Mouse (Mus musculus) stomach, postnatal 0 days (tissue): ENCODE measurements around the gene Olfr1134. TPM values are rescaled to one million over a fixed set of nuclear protein-coding genes. Genes with fewer than 3 reads are reported as not detected.

Source experiments
- ATAC-seq: fragments of 200-750 bp; cut with Nextera tagmentation; 2 replicates; pipeline ENCODE4 v1.8.0; 2017; ENCODE audit not compliant: low FRiP score, low TSS enrichment
- DNase-seq: peaks from one replicate; pipeline ENCODE4 v3.0.0-alpha.2; 2016; ENCODE audit warnings: low spot score
- H3K27ac ChIP-seq: fragments of 300-500 bp; sonication (generic); replicated peaks from 2 replicates; pipeline ENCODE4 v1.5.1; 2014; ENCODE audit warnings: mild to moderate bottlenecking, control low read depth
- H3K27me3 ChIP-seq: fragments of 300-500 bp; sonication (generic); 2 replicates; pipeline ENCODE4 v1.6.1; 2014; ENCODE audit warnings: low read length; ENCODE audit not compliant: control insufficient read depth, insufficient read depth
- H3K36me3 ChIP-seq: fragments of 300-500 bp; sonication (generic); 2 replicates; pipeline ENCODE4 v1.6.1; 2014; ENCODE audit warnings: low read length, mixed read lengths; ENCODE audit not compliant: control insufficient read depth, insufficient read depth
- H3K4me1 ChIP-seq: fragments of 300-500 bp; sonication (generic); replicated peaks from 2 replicates; pipeline ENCODE4 v1.6.1; 2014; ENCODE audit warnings: antibody characterized with exemption; ENCODE audit not compliant: control insufficient read depth, insufficient read depth
- H3K4me2 ChIP-seq: fragments of 300-500 bp; sonication (generic); replicated peaks from 2 replicates; pipeline ENCODE4 v1.6.1; 2014; ENCODE audit warnings: low read depth, mild to moderate bottlenecking, control low read depth, moderate library complexity
- H3K4me3 ChIP-seq: fragments of 300-500 bp; sonication (generic); 2 replicates; pipeline ENCODE4 v1.5.1; 2014; ENCODE audit warnings: low read depth, low read length, control low read depth
- H3K9ac ChIP-seq: fragments of 300-500 bp; sonication (generic); 2 replicates; pipeline ENCODE4 v1.6.1; 2014; ENCODE audit warnings: mild to moderate bottlenecking, low read length, control low read depth, mixed read lengths
- H3K9me3 ChIP-seq: fragments of 300-500 bp; sonication (generic); 2 replicates; pipeline ENCODE4 v1.6.1; 2016; ENCODE audit warnings: low read length; ENCODE audit not compliant: control insufficient read depth
- CTCF ChIP-seq: IDR thresholded peaks from 2 replicates; pipeline ENCODE4 v1.5.1; 2016; ENCODE audit warnings: antibody characterized with exemption, low read depth, mild to moderate bottlenecking, moderate library complexity
- EP300 ChIP-seq: optimal IDR thresholded peaks from 2 replicates; pipeline ENCODE3; 2016; ENCODE audit warnings: antibody characterized with exemption
- WGBS: fragments of 180-500 bp; shearing (Covaris S2); extraction: QIAGEN DNeasy Blood & Tissue Kit; methylation state at CpG from one replicate; pipeline ENCODE4 v1.1.7; 2014; 5-methylcytosine and 5-hydroxymethylcytosine counted together
- polyA plus RNA-seq: library from polyadenylated mRNA; unstranded; fragments of >200 nt; fragmentation: Nextera tagmentation; extraction: Ambion mirVana; gene quantifications from 2 replicates; pipeline ENCODE4 v1.2.1, GENCODE M21; 2015

The Olfr1134 gene
- polyA plus RNA-seq: not detected in 2 replicates

- H3K27me3 ChIP-seq: no peaks in the 10 kb centered on the region
- no peak for TF ChIP-seq EP300
- no peak for ATAC-seq
- no peaks in the 10 kb centered on the region for H3K36me3 ChIP-seq
- DNase-seq: no peak
- no peak within 1 kb of the TSS for H3K4me3 ChIP-seq
- H3K27ac ChIP-seq: no peak within 1 kb of the TSS
- H3K9ac ChIP-seq: no peak within 1 kb of the TSS
- H3K4me2 ChIP-seq: no peak within 1 kb of the TSS
- 83% methylated on average over 2 of the region's 2 CpGs for WGBS
- H3K4me1 ChIP-seq: no peaks in the 10 kb centered on the region
- no peaks in the 10 kb centered on the region for H3K9me3 ChIP-seq
Measured at GRCm38 (mm10) chr2:87658360-87658759, at the start of gene Olfr1134. Olfr1134 (minus strand) TSS chr2:87658460.

GRCm38 (mm10) chr2:87693847-87694246 lies 35.6 kb upstream of the Olfr1134 start, which contains the start of gene Olfr1136:
Olfr1136 (minus strand) TSS chr2:87693947.
- no peaks in the 10 kb centered on the region for H3K27me3 ChIP-seq
- DNase-seq: no peak
- H3K36me3 ChIP-seq: no peaks in the 10 kb centered on the region
- no peaks in the 10 kb centered on the region for H3K4me1 ChIP-seq
- no peak within 1 kb of the TSS for H3K4me2 ChIP-seq
- no peak for ATAC-seq
- no peak within 1 kb of the TSS for H3K4me3 ChIP-seq
- H3K27ac ChIP-seq: no peak within 1 kb of the TSS
- no peak within 1 kb of the TSS for H3K9ac ChIP-seq
- no peaks in the 10 kb centered on the region for H3K9me3 ChIP-seq
- no peak for TF ChIP-seq CTCF
- TF ChIP-seq EP300: no peak

DNA sequence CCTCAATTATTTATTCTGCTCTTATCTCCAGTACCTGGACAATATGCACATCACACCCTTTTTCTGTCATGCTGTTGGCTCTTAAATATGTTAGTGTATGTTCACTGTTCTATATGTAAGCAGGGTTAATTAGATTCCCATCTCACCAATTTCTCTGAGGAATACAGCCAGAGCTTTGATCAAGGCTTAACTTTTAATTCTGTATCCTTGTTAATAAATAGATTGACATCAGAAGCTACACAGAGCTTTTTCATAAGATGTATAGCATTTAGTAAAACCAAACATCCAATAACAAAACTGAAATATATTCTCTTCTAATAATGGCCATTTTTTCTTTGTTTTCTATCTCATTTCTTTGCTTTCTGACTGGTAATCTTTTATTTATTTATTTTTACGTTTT lies 15.3 kb upstream of the Olfr1134 start, which contains the start of gene Olfr1135:
TSS of gene Olfr1135 (minus strand) at position 101 of the 400 bp plus-strand sequence.
- 16% methylated on average over 1 of the region's 1 CpGs for WGBS
- Histone ChIP-seq H3K9ac (no peak within 1 kb of the TSS), H3K27ac (no peak within 1 kb of the TSS), H3K4me2 (no peak within 1 kb of the TSS), H3K36me3 (no peaks in the 10 kb centered on the region), H3K4me1 (no peaks in the 10 kb centered on the region), H3K27me3 (no peaks in the 10 kb centered on the region), H3K9me3 (no peaks in the 10 kb centered on the region), H3K4me3 (no peak within 1 kb of the TSS)
- ATAC-seq (no peak), DNase-seq (no peak)
- no peak for TF ChIP-seq CTCF

- Histone ChIP-seq H3K4me2 (no peak within 1 kb of the TSS), H3K27ac (no peak within 1 kb of the TSS), H3K9me3 (no peaks in the 10 kb centered on the region), H3K4me3 (no peak within 1 kb of the TSS), H3K27me3 (no peaks in the 10 kb centered on the region), H3K36me3 (no peaks in the 10 kb centered on the region), H3K9ac (no peak within 1 kb of the TSS), H3K4me1 (no peaks in the 10 kb centered on the region)
- DNase-seq (no peak), ATAC-seq (no peak)
- TF ChIP-seq EP300 (no peak), CTCF (no peak)
Measured at GRCm38 (mm10) chr2:87647274-87647673, 11.0 kb downstream of the Olfr1134 start, which contains the start of gene Olfr1133. Olfr1133 (minus strand) TSS chr2:87647374.

GRCm38 (mm10) chr2:87642441-87642840 lies 15.8 kb downstream of the Olfr1134 start:
- Histone ChIP-seq H3K4me1 (no peaks in the 10 kb centered on the region), H3K9me3 (no peaks in the 10 kb centered on the region), H3K27me3 (no peaks in the 10 kb centered on the region), H3K4me3 (no peak overlapping the region), H3K4me2 (no peak overlapping the region), H3K36me3 (no peaks in the 10 kb centered on the region), H3K9ac (no peak overlapping the region), H3K27ac (no peak overlapping the region)
- TF ChIP-seq EP300 (no peak), CTCF (no peak)
- ATAC-seq (no peak), DNase-seq (no peak)

GRCm38 (mm10) chr2:87637435-87637834 lies 20.8 kb downstream of the Olfr1134 start, which contains the start of gene Olfr1132:
Olfr1132 (minus strand) TSS chr2:87637535.
- DNase-seq: no peak
- no peak for ATAC-seq
- Histone ChIP-seq H3K9me3 (no peaks in the 10 kb centered on the region), H3K4me2 (no peak within 1 kb of the TSS), H3K4me1 (no peaks in the 10 kb centered on the region), H3K27me3 (no peaks in the 10 kb centered on the region), H3K9ac (no peak within 1 kb of the TSS), H3K4me3 (no peak within 1 kb of the TSS), H3K27ac (no peak within 1 kb of the TSS), H3K36me3 (no peaks in the 10 kb centered on the region)
- TF ChIP-seq CTCF (no peak), EP300 (no peak)
